Mouse (Mus musculus) CH12.LX (cell line): Measurements from ENCODE around the gene Vmn2r66. TPM values are rescaled to one million over a fixed set of nuclear protein-coding genes. Genes with fewer than 3 reads are reported as not detected.

Experiments used
- DNase-seq: peaks from one replicate; pipeline ENCODE4 v3.0.0-alpha.2; 2013; ENCODE audit errors: extremely low read depth
- H3K27ac ChIP-seq: 2 replicates; pipeline ENCODE4 v1.5.1; 2012; ENCODE audit warnings: low read depth, mild to moderate bottlenecking, control low read depth, moderate library complexity; ENCODE audit not compliant: insufficient read depth
- H3K27me3 ChIP-seq: replicated peaks from 2 replicates; pipeline ENCODE3; 2012; ENCODE audit warnings: inconsistent platforms
- H3K36me3 ChIP-seq, 2 experiments: replicated peaks in 1 of 2; 2 replicates each; pipeline versions ENCODE3 to v1.6.1; 2012; ENCODE audit warnings: inconsistent platforms in 1 of 2, low read length in 1 of 2, mild to moderate bottlenecking in 1 of 2, mixed read lengths in 1 of 2, moderate library complexity in 1 of 2; ENCODE audit not compliant: control insufficient read depth in 1 of 2, insufficient read depth in 1 of 2
- H3K4me1 ChIP-seq, 2 experiments: 2 replicates each; pipeline ENCODE4 v1.6.1; 2012; ENCODE audit warnings: inconsistent platforms in 1 of 2, moderate library complexity in 1 of 2; ENCODE audit not compliant: insufficient read depth in 2 of 2, control insufficient read depth in 1 of 2
- H3K4me2 ChIP-seq: 2 replicates; pipeline ENCODE4 v1.6.1; 2012; ENCODE audit warnings: low read depth, mild to moderate bottlenecking, control low read depth; ENCODE audit not compliant: poor library complexity, insufficient read depth, severe bottlenecking
- H3K4me3 ChIP-seq, 3 experiments: fragments of 150-350 bp in 1 of 3; sonication (generic) in 1 of 3; replicated peaks in 1 of 3; 2 replicates each; pipeline versions ENCODE3 to v1.5.1; 2011 to 2012; ENCODE audit warnings: low read depth in 2 of 3, low read length in 2 of 3, mild to moderate bottlenecking in 2 of 3, moderate library complexity in 2 of 3, control low read depth in 1 of 3, improper control_type of control experiment in 1 of 3, inconsistent platforms in 1 of 3, mixed read lengths in 1 of 3; ENCODE audit not compliant: poor library complexity in 1 of 3
- H3K79me2 ChIP-seq: replicated peaks from 2 replicates; pipeline ENCODE4 v1.6.1; 2012; ENCODE audit warnings: mild to moderate bottlenecking, moderate library complexity; ENCODE audit not compliant: control insufficient read depth, poor library complexity, insufficient read depth, severe bottlenecking; ENCODE audit errors: extremely low read depth
- H3K9ac ChIP-seq: 2 replicates; pipeline ENCODE4 v1.6.1; 2012; ENCODE audit warnings: low read depth, mild to moderate bottlenecking, control low read depth, moderate library complexity; ENCODE audit not compliant: insufficient read depth
- H3K9me3 ChIP-seq: replicated peaks from 2 replicates; pipeline ENCODE3; 2012; ENCODE audit warnings: low read length, inconsistent platforms, mixed read lengths
- GABPA ChIP-seq: IDR thresholded peaks from 2 replicates; pipeline ENCODE4 v1.6.1; 2012; ENCODE audit warnings: low read depth, low read length, improper control_type of control experiment, inconsistent platforms; ENCODE audit not compliant: insufficient replicate concordance
- HCFC1 ChIP-seq: IDR thresholded peaks from 2 replicates; pipeline ENCODE4 v1.6.1; 2012; ENCODE audit warnings: low read depth, mild to moderate bottlenecking, inconsistent platforms, low read length, improper control_type of control experiment
- JUND ChIP-seq: conservative IDR thresholded peaks from 2 replicates; pipeline ENCODE4 v1.6.1; 2011; ENCODE audit warnings: low read depth, low read length, improper control_type of control experiment
- MAFK ChIP-seq: IDR thresholded peaks from 2 replicates; pipeline ENCODE4 v1.6.1; 2011; ENCODE audit warnings: low read length, improper control_type of control experiment; ENCODE audit not compliant: insufficient replicate concordance
- POLR2AphosphoS2 ChIP-seq: IDR thresholded peaks from 2 replicates; pipeline ENCODE4 v1.6.1; 2011; ENCODE audit warnings: low read depth, low read length, improper control_type of control experiment
- SMC3 ChIP-seq: IDR thresholded peaks from 2 replicates; pipeline ENCODE4 v1.6.1; 2011; ENCODE audit warnings: low read depth, low read length, improper control_type of control experiment
- TBP ChIP-seq: conservative IDR thresholded peaks from 2 replicates; pipeline ENCODE4 v1.6.1; 2011; ENCODE audit warnings: low read depth, low read length, improper control_type of control experiment
- ZKSCAN1 ChIP-seq: IDR thresholded peaks from 2 replicates; pipeline ENCODE4 v1.6.1; 2012; ENCODE audit warnings: low read depth, inconsistent platforms, low read length, improper control_type of control experiment, borderline replicate concordance
- dilution Hi-C: fragments of 300-500 bp; cut with MboI; formaldehyde crosslinking; loops from 2 replicates; pipeline ENCODE4 v1.14.3; 2020; ENCODE audit warnings: low sequenced_read_pairs; ENCODE audit not compliant: extremely low pct_unique_long_range_greater_than_20kb, extremely low pct_ligation_motif_present
- in situ Hi-C: fragments of 300-500 bp; cut with MboI; formaldehyde crosslinking; loops from 3 replicates; pipeline ENCODE4 v1.14.3; 2019; ENCODE audit warnings: low sequenced_read_pairs, low pct_ligation_motif_present, low pct_unique_long_range_greater_than_20kb, mixed read lengths
- polyA plus RNA-seq: library from polyadenylated mRNA; unstranded; fragments of >175 nt; gene quantifications from 2 replicates; pipeline ENCODE4 v1.2.1, GENCODE M21; 2012; ENCODE audit warnings: low read depth; ENCODE audit not compliant: insufficient read length
- total RNA-seq, 2 experiments: library from RNA; depleted of rRNA; stranded (reverse); fragments of 300-350 nt in 1 of 2; fragments of >200 nt in 1 of 2; gene quantifications; 2 replicates each; pipeline ENCODE4 v1.2.3; 2012 to 2014

Vmn2r66 gene
- total and polyA plus RNA-seq, 3 experiments = 0.01 TPM; not detected in 2

DNA sequence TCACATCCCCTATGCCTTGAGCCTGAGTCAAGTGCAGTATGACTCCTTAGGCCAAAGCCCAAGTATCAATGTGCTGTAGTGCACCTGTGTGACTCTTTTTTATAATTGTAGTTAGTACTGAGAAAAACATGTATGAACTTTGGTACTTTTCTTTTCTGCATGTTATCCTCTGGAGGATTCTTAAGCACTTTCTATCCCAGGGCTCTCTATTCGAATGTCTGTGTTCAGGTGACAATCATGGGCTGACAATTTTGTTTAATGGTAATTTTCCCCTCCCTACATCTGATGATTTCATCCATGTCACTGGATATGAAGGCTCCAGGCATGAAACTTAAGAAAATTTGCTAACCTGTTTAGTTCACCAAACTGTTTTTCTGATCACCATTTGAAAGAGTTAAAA, 48.1 kb downstream of the Vmn2r66 start, which contains the start of gene Vmn2r65:
Gene Vmn2r65, minus strand, starts transcription at position 101 of the 400 bp plus-strand sequence.
- no peak within 1 kb of the TSS for H3K4me3 ChIP-seq
- DNase-seq = no peak
- no peaks in the 10 kb centered on the region for H3K9me3 ChIP-seq
- H3K9ac ChIP-seq = no peak within 1 kb of the TSS
- peaks cover 3% of the 10 kb centered on the region for H3K27me3 ChIP-seq
- H3K4me2 ChIP-seq = no peak within 1 kb of the TSS
- in situ Hi-C loops = no loop called here
- no peak for TF ChIP-seq SMC3
- no peak for TF ChIP-seq HCFC1
- no peak for TF ChIP-seq JUND
- no peak for TF ChIP-seq ZKSCAN1
- TF ChIP-seq POLR2AphosphoS2 = no peak
- TF ChIP-seq TBP = no peak
- no peak for TF ChIP-seq GABPA
- no peak for TF ChIP-seq MAFK
- no peaks in the 10 kb centered on the region for H3K36me3 ChIP-seq
- no peaks in the 10 kb centered on the region for H3K79me2 ChIP-seq
- H3K27ac ChIP-seq = no peak within 1 kb of the TSS
- no peaks in the 10 kb centered on the region for H3K4me1 ChIP-seq
- dilution Hi-C loops = no loop called here

Other genes with a start within 250 kb of the Vmn2r66 start
- not detected in 2 replicates for gene Olfr291, start 158.7 kb downstream of the Vmn2r66 start, total RNA-seq (2012; rRNA removed)
- gene Olfr291, start 158.7 kb downstream of the Vmn2r66 start, total RNA-seq (2014; rRNA removed) = not detected in 2 replicates
- gene Olfr291, start 158.7 kb downstream of the Vmn2r66 start, polyA plus RNA-seq = not detected in 2 replicates
- gene Vmn2r65, start 48.2 kb downstream of the Vmn2r66 start, total RNA-seq (2012; rRNA removed) = not detected in 2 replicates
- not detected in 2 replicates for gene Vmn2r65, start 48.2 kb downstream of the Vmn2r66 start, total RNA-seq (2014; rRNA removed)
- gene Vmn2r65, start 48.2 kb downstream of the Vmn2r66 start, polyA plus RNA-seq = not detected in 2 replicates
- not detected in 2 replicates for gene Vmn2r67, start 143.7 kb upstream of the Vmn2r66 start, total RNA-seq (2012; rRNA removed)
- not detected in 2 replicates for gene Vmn2r67, start 143.7 kb upstream of the Vmn2r66 start, total RNA-seq (2014; rRNA removed)
- gene Vmn2r67, start 143.7 kb upstream of the Vmn2r66 start, polyA plus RNA-seq = not detected in 2 replicates
- gene Vmn2r68, start 225.5 kb upstream of the Vmn2r66 start, total RNA-seq (2012; rRNA removed) = not detected in 2 replicates
- gene Vmn2r68, start 225.5 kb upstream of the Vmn2r66 start, total RNA-seq (2014; rRNA removed) = not detected in 2 replicates
- not detected in 2 replicates for gene Vmn2r68, start 225.5 kb upstream of the Vmn2r66 start, polyA plus RNA-seq